ENCODE assay signal across 13 mouse cellular contexts in the genomic region with DNA sequence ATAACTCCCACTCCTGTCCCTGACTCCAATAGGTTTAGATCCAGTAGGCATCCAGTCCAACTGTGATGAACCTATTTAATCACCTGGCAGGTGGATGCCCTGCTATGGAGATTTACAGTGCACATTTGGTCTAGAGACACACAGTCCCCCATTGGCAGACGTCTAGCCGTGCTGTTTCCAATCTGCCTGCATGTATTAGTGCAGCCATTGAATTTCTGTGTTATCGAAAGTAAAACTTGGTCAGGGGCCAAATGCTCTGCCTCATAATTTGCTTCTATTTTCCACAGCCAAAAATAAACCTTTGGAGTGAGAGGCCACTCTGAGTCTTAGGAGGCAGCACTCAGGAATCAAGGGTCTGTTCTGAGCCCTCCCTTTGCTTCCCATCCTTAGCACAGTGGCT. TPM values are rescaled to one million over a fixed set of nuclear protein-coding genes. Genes with fewer than 3 reads are reported as not detected.
DNase-seq lines count a peak whose midpoint lies in the region; ATAC-seq and TF ChIP-seq lines count a peak whose summit lies in the region.
"Had no signal": no experiment of that assay in that cellular context is flagged by ENCODE, and none has a peak within 500 bp of the region (broad histone marks: within the 10 kb centered on the region; RNA-seq: fewer than 3 reads in every experiment).

No protein-coding gene starts in this region.

- peak; percentile 65 for DNase-seq in heart, adult 18-20 months
- DNase-seq in heart, embryonic 10.5 days (ENCODE audit: low spot score) = no peak
- DNase-seq in midbrain, postnatal 0 days (ENCODE audit: low spot score) = peak; percentile 30
- no peak for DNase-seq in midbrain, embryonic 11.5 days (ENCODE audit: low spot score, missing footprints)
- peak; percentile 9 for DNase-seq in lung, postnatal 25 days (ENCODE audit: low spot score)
- no peak for DNase-seq in frontal cortex, postnatal 14 days (ENCODE audit: low spot score in 2 of 2)
- DNase-seq in left cerebral cortex, postnatal 36 days (ENCODE audit: low spot score in 2 of 2) = no peak
- DNase-seq: gastrocnemius, postnatal 36 days; kidney, postnatal 10 days had no signal

- 0 out of 2 replicates have a peak, but pooled peaks cover 2% of the 10 kb centered on the region for H3K36me3 ChIP-seq in heart, embryonic 10.5 days
- no peaks in the 10 kb centered on the region for H3K36me3 ChIP-seq in midbrain, postnatal 0 days (ENCODE audit: insufficient read depth, low read length)
- H3K36me3 ChIP-seq in midbrain, embryonic 11.5 days (ENCODE audit: control insufficient read depth, insufficient read depth, low read length) = no peaks in the 10 kb centered on the region
- H3K36me3 ChIP-seq in heart, embryonic 12.5 days = no peaks in the 10 kb centered on the region
- H3K36me3 ChIP-seq: limb, embryonic 12.5 days had no signal

- no peak for TF ChIP-seq CTCF in midbrain, postnatal 0 days (IDR thresholded peaks at IDR 0.05)

- no peaks in the 10 kb centered on the region for H3K9me3 ChIP-seq in heart, embryonic 10.5 days
- H3K9me3 ChIP-seq in midbrain, postnatal 0 days (ENCODE audit: low read length) = no peaks in the 10 kb centered on the region
- H3K9me3 ChIP-seq in midbrain, embryonic 11.5 days (ENCODE audit: control insufficient read depth, low read length) = no peaks in the 10 kb centered on the region
- peaks cover 5% of the 10 kb centered on the region; the same call in 1 of the 2 replicates for H3K9me3 ChIP-seq in heart, embryonic 12.5 days (replicated peaks)
- H3K9me3 ChIP-seq: G1E had no signal

- no peak overlapping the region for H3K9ac ChIP-seq in midbrain, postnatal 0 days (replicated peaks; ENCODE audit: low read length, poor library complexity, severe bottlenecking)
- H3K9ac ChIP-seq in midbrain, embryonic 11.5 days (ENCODE audit: low read length) = no peak overlapping the region
- no peak overlapping the region for H3K9ac ChIP-seq in heart, embryonic 12.5 days
- H3K9ac ChIP-seq: limb, embryonic 12.5 days had no signal

- peaks cover 3% of the 10 kb centered on the region; the same call in 1 of the 2 replicates for H3K4me1 ChIP-seq in heart, embryonic 10.5 days
- H3K4me1 ChIP-seq in midbrain, postnatal 0 days (ENCODE audit: insufficient read depth, low read length) = no peaks in the 10 kb centered on the region
- no peaks in the 10 kb centered on the region for H3K4me1 ChIP-seq in midbrain, embryonic 11.5 days (ENCODE audit: control insufficient read depth, insufficient read depth, low read length)
- H3K4me1 ChIP-seq in heart, embryonic 12.5 days (replicated peaks) = peaks cover 40% of the 10 kb centered on the region

- no peak for ATAC-seq in midbrain, postnatal 0 days (ENCODE audit: low FRiP score)
- no peak for ATAC-seq in midbrain, embryonic 11.5 days (ENCODE audit: low FRiP score)
- ATAC-seq in heart, embryonic 12.5 days (ENCODE audit: insufficient number of reproducible peaks, low FRiP score) = no peak

- no peak overlapping the region for H3K4me2 ChIP-seq in midbrain, postnatal 0 days (ENCODE audit: low read depth, low read length, poor library complexity, severe bottlenecking)
- H3K4me2 ChIP-seq in midbrain, embryonic 11.5 days = no peak overlapping the region
- H3K4me2 ChIP-seq in heart, embryonic 12.5 days = peak overlapping the region; percentile 31
- H3K4me2 ChIP-seq: limb, embryonic 12.5 days had no signal

- intact Hi-C loops in left cerebral cortex, postnatal 36 days (cut with DNase I) = no loop called here

- 69% methylated on average over 3 of the region's 3 CpGs for WGBS in heart, embryonic 10.5 days
- 69% methylated on average over 3 of the region's 3 CpGs for WGBS in midbrain, postnatal 0 days
- 94% methylated on average over 3 of the region's 3 CpGs for WGBS in midbrain, embryonic 11.5 days
- 26% methylated on average over 3 of the region's 3 CpGs for WGBS in heart, embryonic 12.5 days

- no peak overlapping the region for H3K4me3 ChIP-seq in heart, embryonic 10.5 days
- H3K4me3 ChIP-seq in midbrain, postnatal 0 days (ENCODE audit: low read depth, low read length) = no peak overlapping the region
- H3K4me3 ChIP-seq in midbrain, embryonic 11.5 days (ENCODE audit: low read depth, low read length) = no peak overlapping the region
- no peak overlapping the region for H3K4me3 ChIP-seq in heart, embryonic 12.5 days
- H3K4me3 ChIP-seq: limb, embryonic 12.5 days had no signal

- H3K27ac ChIP-seq in heart, embryonic 10.5 days = no peak overlapping the region
- H3K27ac ChIP-seq in midbrain, postnatal 0 days (ENCODE audit: low read depth, low read length) = no peak overlapping the region
- H3K27ac ChIP-seq in midbrain, embryonic 11.5 days (ENCODE audit: low read depth, low read length) = no peak overlapping the region
- peak overlapping the region; percentile 70 for H3K27ac ChIP-seq in heart, embryonic 12.5 days (ENCODE audit: poor library complexity, severe bottlenecking)
- H3K27ac ChIP-seq: limb, embryonic 12.5 days had no signal

- no peaks in the 10 kb centered on the region for H3K27me3 ChIP-seq in heart, embryonic 10.5 days (ENCODE audit: insufficient read depth, poor library complexity, severe bottlenecking)
- no peaks in the 10 kb centered on the region for H3K27me3 ChIP-seq in midbrain, postnatal 0 days (ENCODE audit: insufficient read depth, low read length)
- H3K27me3 ChIP-seq in midbrain, embryonic 11.5 days (ENCODE audit: control insufficient read depth, insufficient read depth, low read length) = no peaks in the 10 kb centered on the region
- no peaks in the 10 kb centered on the region for H3K27me3 ChIP-seq in heart, embryonic 12.5 days (replicated peaks)
- H3K27me3 ChIP-seq: limb, embryonic 12.5 days had no signal

RNA-seq across cellular contexts. Expression of gene Parm1, which starts 46.6 kb away (rescaled TPM):
- total RNA-seq in heart, adult 18-20 months (2021) = 10 to 100 TPM; 56.1 to 56.9 TPM
- polyA plus RNA-seq in heart, embryonic 10.5 days (2016; fragmentation: Nextera tagmentation; extraction: Ambion mirVana) = 22.8 and 24.5 TPM in 2 replicates
- 11.8 and 13.1 TPM in 2 replicates for total RNA-seq in midbrain, postnatal 0 days (2014; rRNA removed)
- polyA plus RNA-seq in midbrain, postnatal 0 days (2015; fragmentation: Nextera tagmentation; extraction: Ambion mirVana) = 8.8 and 8.9 TPM in 2 replicates
- 17.5 and 17.6 TPM in 2 replicates for polyA plus RNA-seq in midbrain, embryonic 11.5 days (2014; fragmentation: Nextera tagmentation; extraction: Ambion mirVana)
- 30.5 and 30.6 TPM in 2 replicates for polyA plus RNA-seq in heart, embryonic 12.5 days (2016; fragmentation: Nextera tagmentation; extraction: Ambion mirVana)
- total RNA-seq in left cerebral cortex, postnatal 36 days (2021) = 10 to 100 TPM; 35.3 to 41.9 TPM
- total RNA-seq: neutrophil, adult 5-6 weeks had no signal

Comparison
In these comparisons a context has a peak if more than half of its experiments do, and no peak if none do; other contexts are left out.
1. DNase-seq: peak in heart, adult 18-20 months (2 of 2), midbrain, postnatal 0 days (single experiment) and lung, postnatal 25 days (single experiment); none in heart, embryonic 10.5 days (single experiment), midbrain, embryonic 11.5 days (single experiment), frontal cortex, postnatal 14 days (0 of 2) and left cerebral cortex, postnatal 36 days (0 of 2).